Mouse (Mus musculus): Measurements from ENCODE around the gene Nkain1.

DNA sequence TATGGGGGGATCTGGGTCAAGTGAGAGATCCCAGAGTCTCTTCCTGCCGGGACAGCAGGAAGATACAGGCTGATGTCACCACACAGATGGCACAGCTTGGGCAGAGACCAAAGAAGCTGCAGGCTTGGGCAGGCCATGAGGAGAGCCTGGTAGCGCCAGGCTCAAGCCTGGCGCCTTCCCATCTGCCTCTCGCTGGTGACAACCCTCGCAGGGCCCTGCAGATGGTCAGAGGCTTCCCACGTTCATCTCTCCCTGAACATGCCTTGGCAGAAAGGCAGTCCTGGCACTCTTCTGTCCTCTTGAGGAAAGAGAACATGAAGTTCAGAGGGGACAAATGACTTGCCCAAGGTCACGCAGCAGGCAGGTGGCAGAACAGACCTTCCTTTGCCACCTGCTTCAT, 34.3 kb downstream of the Nkain1 start:
- TF ChIP-seq CTCF (IDR thresholded peaks at IDR 0.05; ENCODE audit: control insufficient read depth, insufficient read depth, insufficient replicate concordance, low read depth, low read length) = no peak
- no peak for TF ChIP-seq POLR2A (IDR thresholded peaks at IDR 0.05; ENCODE audit: control insufficient read depth, low read depth, low read length)
